Mouse (Mus musculus) kidney, embryonic 14.5 days (tissue): Measurements from ENCODE around the gene Cdc26. TPM values are rescaled to one million over a fixed set of nuclear protein-coding genes. Genes with fewer than 3 reads are reported as not detected.

ENCODE experiments used
- ATAC-seq: fragments of 200-750 bp; cut with Nextera tagmentation; 2 replicates; pipeline ENCODE4 v1.8.0; 2017; ENCODE audit warnings: moderate number of reproducible peaks, mild to moderate bottlenecking, moderate TSS enrichment, moderate library complexity; ENCODE audit not compliant: low FRiP score, low TSS enrichment
- H3K27ac ChIP-seq: fragments of 300-500 bp; sonication (generic); 2 replicates; pipeline ENCODE4 v1.5.1; 2014; ENCODE audit warnings: low read depth, mild to moderate bottlenecking, low read length, moderate library complexity, mixed read lengths
- H3K27me3 ChIP-seq: fragments of 300-500 bp; sonication (generic); 2 replicates; pipeline ENCODE4 v1.6.1; 2014; ENCODE audit warnings: mild to moderate bottlenecking, low read length; ENCODE audit not compliant: control insufficient read depth, insufficient read depth
- H3K36me3 ChIP-seq: fragments of 300-500 bp; sonication (generic); 2 replicates; pipeline ENCODE4 v1.6.1; 2014; ENCODE audit warnings: low read length, mixed read lengths; ENCODE audit not compliant: control insufficient read depth, insufficient read depth
- H3K4me1 ChIP-seq: fragments of 300-500 bp; sonication (generic); 2 replicates; pipeline ENCODE4 v1.6.1; 2014; ENCODE audit warnings: low read length, mixed read lengths; ENCODE audit not compliant: control insufficient read depth, insufficient read depth
- H3K4me2 ChIP-seq: fragments of 300-500 bp; sonication (generic); replicated peaks from 2 replicates; pipeline ENCODE4 v1.6.1; 2014; ENCODE audit warnings: low read depth, mild to moderate bottlenecking, low read length
- H3K4me3 ChIP-seq: fragments of 300-500 bp; sonication (generic); 2 replicates; pipeline ENCODE4 v1.5.1; 2014; ENCODE audit warnings: mild to moderate bottlenecking, low read length
- H3K9ac ChIP-seq: fragments of 300-500 bp; sonication (generic); 2 replicates; pipeline ENCODE4 v1.6.1; 2014; ENCODE audit warnings: low read depth, mild to moderate bottlenecking, low read length, moderate library complexity
- H3K9me3 ChIP-seq: fragments of 300-500 bp; sonication (generic); 2 replicates; pipeline ENCODE4 v1.6.1; 2016; ENCODE audit warnings: low read length; ENCODE audit not compliant: control insufficient read depth
- WGBS: fragments of 180-500 bp; shearing (Covaris S2); extraction: QIAGEN DNeasy Blood & Tissue Kit; methylation state at CpG from one replicate; pipeline ENCODE4 v1.1.7; 2014; 5-methylcytosine and 5-hydroxymethylcytosine counted together
- polyA plus RNA-seq: library from polyadenylated mRNA; unstranded; fragments of >200 nt; fragmentation: Nextera tagmentation; extraction: Ambion mirVana; gene quantifications from 2 replicates; pipeline ENCODE4 v1.2.1, GENCODE M21; 2014

The Cdc26 gene
- polyA plus RNA-seq, 1 experiment from 2014 or later: 183 TPM

DNA sequence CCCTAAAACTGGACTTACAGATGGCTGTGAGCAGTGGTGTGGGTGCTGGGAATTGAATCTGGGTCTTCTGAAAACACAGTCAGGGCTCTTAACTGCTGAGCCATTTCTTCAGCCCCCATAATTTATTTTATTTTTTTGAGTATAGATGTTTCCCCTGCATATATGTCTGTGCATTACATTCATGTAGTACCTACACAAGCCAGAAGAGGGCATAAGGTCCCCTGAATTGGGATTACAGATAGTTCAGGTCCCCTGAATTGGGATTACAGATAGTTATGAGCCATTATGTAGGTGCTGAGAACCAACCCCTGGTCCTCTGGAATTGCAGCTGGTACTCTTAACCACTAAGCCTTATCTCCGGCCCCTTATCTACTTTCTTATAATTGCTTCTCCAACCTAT, 64.4 kb downstream of the Cdc26 start:
- Histone ChIP-seq H3K27ac (no peak overlapping the region), H3K4me3 (no peak overlapping the region), H3K4me2 (no peak overlapping the region), H3K27me3 (no peaks in the 10 kb centered on the region), H3K9ac (no peak overlapping the region), H3K9me3 (no peaks in the 10 kb centered on the region), H3K4me1 (no peaks in the 10 kb centered on the region), H3K36me3 (peaks cover 24% of the 10 kb centered on the region)
- 97% methylated on average over 1 of the region's 1 CpGs for WGBS
- ATAC-seq: no peak

DNA sequence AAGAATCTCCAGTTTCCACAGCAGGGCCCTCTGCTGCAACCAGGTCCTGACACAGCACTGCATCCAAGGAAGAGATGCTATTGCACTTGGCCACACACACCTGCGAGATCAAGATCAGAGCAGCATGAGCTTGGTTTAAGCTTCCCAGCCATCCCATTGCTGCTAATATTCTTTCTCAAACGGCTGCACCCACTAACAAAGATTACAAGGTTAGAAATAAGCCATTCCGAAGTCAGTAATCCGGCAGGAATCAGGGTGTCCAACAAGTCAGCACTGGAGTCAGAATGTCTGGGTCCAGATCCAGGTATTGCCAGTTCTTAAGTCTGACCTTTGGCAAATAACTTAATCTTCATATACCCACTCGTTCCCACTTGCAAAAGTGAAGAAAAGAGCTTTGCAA, 69.9 kb downstream of the Cdc26 start:
- ATAC-seq: no peak
- H3K36me3 ChIP-seq: peaks cover 18% of the 10 kb centered on the region; the same call in 1 of the 2 replicates
- no peaks in the 10 kb centered on the region for H3K9me3 ChIP-seq
- H3K9ac ChIP-seq: no peak overlapping the region
- no peaks in the 10 kb centered on the region for H3K27me3 ChIP-seq
- H3K4me1 ChIP-seq: no peaks in the 10 kb centered on the region
- 94% methylated on average over 5 of the region's 5 CpGs for WGBS
- no peak overlapping the region for H3K27ac ChIP-seq
- H3K4me3 ChIP-seq: no peak overlapping the region
- no peak overlapping the region for H3K4me2 ChIP-seq

Other genes starting within 250 kb of the Cdc26 start
- gene Zfp37, start 177.6 kb downstream of the Cdc26 start, polyA plus RNA-seq: 10.0 and 15.5 TPM in 2 replicates
- gene Slc31a2, start 146.1 kb downstream of the Cdc26 start, polyA plus RNA-seq: 18.0 and 19.9 TPM in 2 replicates
- gene Fkbp15, start 48.1 kb downstream of the Cdc26 start, polyA plus RNA-seq: 17.8 and 25.2 TPM in 2 replicates
- 23.9 and 42.1 TPM in 2 replicates for gene Slc31a1, start 47.9 kb downstream of the Cdc26 start, polyA plus RNA-seq
- 20.2 and 32.8 TPM in 2 replicates for gene Prpf4, start 155 bp upstream of the Cdc26 start, polyA plus RNA-seq
- 0.24 TPM in 1 of 2 replicates, not detected in the other for gene Rnf183, start 26.6 kb upstream of the Cdc26 start, polyA plus RNA-seq
- gene Wdr31, start 62.3 kb upstream of the Cdc26 start, polyA plus RNA-seq: 11.6 and 12.6 TPM in 2 replicates
- gene Bspry, start 71.4 kb upstream of the Cdc26 start, polyA plus RNA-seq: 16.8 and 25.8 TPM in 2 replicates
- 16.4 and 16.8 TPM in 2 replicates for gene Hdhd3, start 94.8 kb upstream of the Cdc26 start, polyA plus RNA-seq
- gene Alad, start 111.3 kb upstream of the Cdc26 start, polyA plus RNA-seq: 107 and 108 TPM in 2 replicates
- gene Pole3, start 116.4 kb upstream of the Cdc26 start, polyA plus RNA-seq: 89.5 and 104 TPM in 2 replicates
- 0.49 and 1.0 TPM in 2 replicates for gene 4933430I17Rik, start 116.7 kb upstream of the Cdc26 start, polyA plus RNA-seq
- gene Rgs3, start 151.2 kb upstream of the Cdc26 start, polyA plus RNA-seq: 42.0 and 45.7 TPM in 2 replicates